Mouse (Mus musculus) layer of hippocampus, adult 2 months (tissue): ENCODE measurements around the gene Strn. TPM values are rescaled to one million over a fixed set of nuclear protein-coding genes. Genes with fewer than 3 reads are reported as not detected.

Experiments used
- DNase-seq, 2 experiments: peaks; one replicate each; pipeline ENCODE4 v3.0.0; 2022; ENCODE audit warnings: low spot score in 2 of 2
- H3K27ac ChIP-seq: fragments of 200-600 bp; 2 replicates; pipeline ENCODE4 v1.8.1; 2022
- H3K4me3 ChIP-seq: fragments of 200-600 bp; 2 replicates; pipeline ENCODE4 v1.8.1; 2022; ENCODE audit warnings: mild to moderate bottlenecking
- CTCF ChIP-seq: fragments of 200-600 bp; conservative IDR thresholded peaks from 2 replicates; pipeline ENCODE4 v1.8.1; 2022; ENCODE audit warnings: antibody characterized with exemption, mild to moderate bottlenecking, moderate library complexity
- long read RNA-seq, 2 experiments: library from polyadenylated mRNA; stranded (forward); transcript quantifications; one replicate each; pipeline ENCODE4 v2.0.0; 2021; ENCODE audit warnings: borderline mapping rate in 2 of 2
- total RNA-seq, 2 experiments: library from RNA; stranded (reverse); gene quantifications; 2 replicates each; pipeline ENCODE4 v1.2.3; 2021

Gene Strn
- 10 to 100 TPM; 57.6 to 59.9 TPM for total RNA-seq
- long read RNA-seq, experiment 1, full-length matches to known transcripts, result 9 of 23 reads
- long read RNA-seq, experiment 1, partial matches to known transcripts, result 7 of 23 reads
- long read RNA-seq, experiment 1, other reads (novel, unspliced or antisense), result 7 of 23 reads
- long read RNA-seq, experiment 2, full-length matches to known transcripts, result 24 of 33 reads
- long read RNA-seq, experiment 2, partial matches to known transcripts, result 3 of 33 reads
- long read RNA-seq, experiment 2, other reads (novel, unspliced or antisense), result 6 of 33 reads

- peak within 1 kb of the TSS; percentile 99 for H3K4me3 ChIP-seq
- no peak for TF ChIP-seq CTCF
- H3K27ac ChIP-seq, result peak within 1 kb of the TSS; percentile 98
Observed at GRCm38 (mm10) chr17:78737096-78737495, at the start of gene Strn. Gene Strn, minus strand, starts transcription at chr17:78737196.

GRCm38 (mm10) chr17:78778765-78779164 lies 41.8 kb upstream of the Strn start:
- no peak for DNase-seq
- H3K4me3 ChIP-seq, result no peak overlapping the region
- no peak overlapping the region for H3K27ac ChIP-seq
- no peak for TF ChIP-seq CTCF

More at GRCm38 (mm10) chr17:78737096-78737495, at the start of gene Strn:
- no peak for DNase-seq

GRCm38 (mm10) chr17:78772317-78772716 lies 35.3 kb upstream of the Strn start:
- no peak for DNase-seq
- TF ChIP-seq CTCF, result no peak
- H3K27ac ChIP-seq, result no peak overlapping the region
- H3K4me3 ChIP-seq, result no peak overlapping the region

GRCm38 (mm10) chr17:78770932-78771331 lies 33.9 kb upstream of the Strn start:
- no peak overlapping the region for H3K27ac ChIP-seq
- TF ChIP-seq CTCF, result no peak
- H3K4me3 ChIP-seq, result no peak overlapping the region
- no peak for DNase-seq

DNA sequence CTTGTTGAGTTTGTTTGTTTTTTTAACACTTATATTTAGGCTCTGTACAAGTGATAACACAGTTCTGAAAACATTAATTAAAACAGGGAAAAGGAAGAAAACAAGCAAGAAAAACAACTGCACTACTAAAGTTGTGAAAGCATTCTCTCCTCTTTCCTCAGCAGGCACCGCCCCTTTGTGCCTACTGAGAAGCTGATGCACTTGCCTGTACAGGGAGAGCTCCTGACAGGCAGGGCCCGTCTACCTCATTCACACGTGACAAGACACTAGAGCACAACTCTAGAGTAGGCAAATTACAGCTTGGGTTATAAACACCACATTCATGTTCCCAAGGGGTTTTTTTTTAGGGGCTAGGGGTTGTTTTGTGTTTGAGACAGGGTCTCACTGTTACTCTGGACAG lies 32.3 kb upstream of the Strn start:
- no peak for TF ChIP-seq CTCF
- DNase-seq, result no peak
- Histone ChIP-seq H3K27ac (no peak overlapping the region), H3K4me3 (no peak overlapping the region)

DNA sequence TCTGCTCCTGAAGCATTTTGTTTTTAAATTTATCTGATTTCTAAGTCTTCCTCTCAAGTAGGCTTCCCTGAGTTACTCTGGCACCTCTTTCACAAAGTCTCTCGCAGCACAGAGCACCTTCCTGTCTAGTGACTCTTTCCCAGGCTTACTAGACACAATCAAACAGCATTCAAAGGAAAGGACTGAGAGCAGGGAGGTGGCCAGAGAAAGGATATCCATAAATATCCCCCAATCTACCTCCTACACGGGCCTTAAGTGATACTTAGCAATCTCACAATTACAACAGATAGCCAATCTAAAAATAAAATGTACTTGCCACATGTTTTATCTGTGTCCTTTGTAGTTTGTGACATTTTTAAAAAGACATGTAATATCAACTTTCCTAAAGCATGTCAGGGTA lies 31.9 kb upstream of the Strn start:
- no peak for TF ChIP-seq CTCF

DNA sequence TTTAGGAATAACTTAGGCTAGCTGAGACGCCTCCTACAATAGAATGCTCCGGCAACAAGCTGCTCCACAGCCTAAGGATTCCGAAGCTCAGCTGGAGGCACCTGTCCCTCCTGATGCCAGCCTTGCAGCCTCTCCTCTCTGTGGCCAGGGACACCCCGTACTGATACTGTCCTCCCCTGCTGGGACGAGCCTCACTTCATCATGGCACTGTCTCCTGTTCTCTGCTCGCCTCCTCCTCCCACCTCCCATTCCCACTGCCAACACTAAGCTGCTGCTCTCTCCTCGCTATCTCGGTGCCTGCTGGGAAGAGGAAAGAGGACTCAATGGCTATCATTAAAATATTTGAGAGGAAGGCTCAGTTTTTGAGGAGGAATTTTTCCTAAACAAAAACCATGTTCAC lies 30.6 kb upstream of the Strn start:
- Histone ChIP-seq H3K27ac (no peak overlapping the region; the same call in 1 of the 2 replicates), H3K4me3 (no peak overlapping the region)
- DNase-seq, result peak; percentile 37 to 43
- no peak for TF ChIP-seq CTCF

More for the DNA sequence above, 31.9 kb upstream of the Strn start:
- Histone ChIP-seq H3K4me3 (no peak overlapping the region), H3K27ac (peak overlapping the region; percentile 46; the same call in 1 of the 2 replicates)
- DNase-seq, result no peak

DNA sequence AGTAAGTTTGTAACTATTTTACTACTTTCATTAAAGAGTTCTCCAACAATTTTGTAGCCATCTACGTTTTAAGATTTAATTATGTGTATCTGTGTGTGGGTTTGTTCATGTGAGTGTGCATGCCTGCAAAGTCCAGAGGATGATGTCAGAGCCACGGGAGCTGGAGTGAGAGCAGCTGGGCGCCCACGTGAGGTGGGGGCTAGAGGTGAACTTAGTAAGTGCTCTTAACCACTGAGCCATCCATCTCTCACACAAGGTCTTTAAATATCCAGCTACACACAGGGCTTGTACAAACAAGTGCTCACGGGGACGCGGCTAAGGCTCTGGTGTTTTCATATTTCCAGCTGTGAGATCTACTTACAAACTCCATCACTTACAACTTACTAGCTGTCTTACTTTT lies 29.1 kb upstream of the Strn start:
- Histone ChIP-seq H3K4me3 (no peak overlapping the region), H3K27ac (no peak overlapping the region)
- DNase-seq, result no peak
- no peak for TF ChIP-seq CTCF

DNA sequence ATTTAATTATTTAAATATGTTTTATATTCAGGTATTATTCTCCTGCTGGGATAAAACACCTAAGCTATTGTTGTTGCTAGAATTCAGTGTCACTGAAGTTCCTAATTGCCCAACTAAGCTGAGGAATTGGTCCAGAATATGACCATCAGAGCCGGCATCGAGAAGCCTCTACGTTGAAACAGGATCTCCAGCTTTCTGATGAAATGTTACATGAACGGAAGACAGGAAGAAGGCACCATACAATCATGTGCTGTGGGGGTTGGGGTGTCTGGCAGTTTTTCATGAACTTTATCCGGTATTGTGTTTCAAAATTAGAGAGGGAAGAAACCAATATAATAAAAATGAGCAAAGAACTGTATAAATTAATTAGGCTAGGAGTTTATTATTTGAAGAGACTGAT lies 26.3 kb upstream of the Strn start:
- DNase-seq, result no peak
- H3K4me3 ChIP-seq, result no peak overlapping the region
- no peak for TF ChIP-seq CTCF
- no peak overlapping the region; the same call in 1 of the 2 replicates for H3K27ac ChIP-seq

- TF ChIP-seq CTCF, result no peak
- no peak overlapping the region for H3K4me3 ChIP-seq
Observed at GRCm38 (mm10) chr17:78752938-78753655, 16.1 kb upstream of the Strn start.

GRCm38 (mm10) chr17:78752064-78752463 lies 15.1 kb upstream of the Strn start:
- no peak for DNase-seq
- H3K27ac ChIP-seq, result no peak overlapping the region
- H3K4me3 ChIP-seq, result no peak overlapping the region
- TF ChIP-seq CTCF, result peak; percentile 39

More at GRCm38 (mm10) chr17:78752938-78753655, 16.1 kb upstream of the Strn start:
- DNase-seq, result no peak
- H3K27ac ChIP-seq, result no peak overlapping the region

DNA sequence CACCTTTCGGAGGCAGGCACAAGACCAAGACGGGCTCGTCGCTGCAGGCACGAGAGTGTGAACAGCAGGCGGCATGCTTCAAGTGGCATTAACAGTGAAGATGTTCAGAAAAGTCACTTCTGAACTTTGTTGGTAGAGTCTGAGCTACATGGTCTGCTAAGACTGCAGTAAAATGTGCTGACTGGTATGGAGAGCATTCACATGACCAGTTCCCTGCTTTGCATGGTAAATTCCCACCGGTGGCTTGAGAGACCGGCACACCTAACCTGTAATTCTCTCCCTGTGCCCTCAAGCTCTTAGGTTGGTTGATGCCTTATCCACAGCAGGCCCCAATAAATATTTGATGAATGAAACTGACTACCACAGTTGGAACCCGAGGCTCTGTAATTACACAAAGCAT lies 11.4 kb upstream of the Strn start:
- no peak for DNase-seq
- Histone ChIP-seq H3K4me3 (no peak overlapping the region), H3K27ac (no peak overlapping the region)
- no peak for TF ChIP-seq CTCF

DNA sequence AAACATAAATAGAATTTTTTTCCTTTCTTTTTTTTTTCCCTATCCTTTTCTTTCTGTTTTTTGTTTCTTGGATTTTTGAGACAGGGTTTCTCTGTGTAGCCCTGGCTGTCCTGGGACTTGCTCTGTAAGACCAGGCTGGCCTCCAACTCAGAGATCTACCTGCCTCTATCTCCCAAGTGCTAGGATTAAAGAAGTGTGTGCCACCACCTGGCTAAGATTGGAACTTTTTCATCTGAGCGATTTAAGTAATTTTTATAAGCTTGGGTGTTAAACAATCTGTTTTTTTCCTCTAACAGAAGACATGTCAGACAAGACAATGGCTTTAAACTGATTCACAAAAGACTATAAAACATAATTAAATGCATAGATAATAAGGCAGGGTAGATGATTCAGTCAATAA lies 1.4 kb upstream of the Strn start:
- TF ChIP-seq CTCF, result peak; percentile 59
- Histone ChIP-seq H3K4me3 (no peak overlapping the region), H3K27ac (no peak overlapping the region)
- no peak for DNase-seq

DNA sequence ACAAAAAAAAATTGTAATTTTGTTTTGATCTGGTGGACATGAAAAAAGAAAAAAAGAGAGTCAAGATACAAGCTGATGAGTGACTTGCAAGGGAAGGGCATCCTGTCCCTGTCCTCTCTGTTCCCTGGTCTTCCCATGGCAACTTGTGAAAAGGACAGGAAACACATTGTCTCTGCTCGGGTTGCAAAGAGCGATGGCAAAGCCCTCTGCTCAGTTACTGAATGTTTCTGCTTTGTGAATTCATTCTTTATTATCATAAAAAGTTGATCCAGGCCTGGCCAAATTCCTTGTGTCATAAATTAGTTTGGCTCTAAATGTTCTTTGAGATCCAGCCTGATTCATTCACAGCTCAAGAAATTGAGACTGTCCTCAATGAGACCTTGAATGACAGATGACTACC lies 775 bp upstream of the Strn start:
- TF ChIP-seq CTCF, result no peak
- no peak for DNase-seq
- Histone ChIP-seq H3K27ac (no peak overlapping the region), H3K4me3 (no peak overlapping the region)
